Mouse (Mus musculus): ENCODE measurements around the gene Os9.
"Not testable (repeated sequence)": the region's sequence is repeated elsewhere in the genome, so short reads cannot be mapped to it uniquely, and the experiment has no call there.

Os9 gene

GRCm38 (mm10) chr10:127081996-127082620 lies 38.8 kb downstream of the Os9 start:
- no peak for DNase-seq (ENCODE audit: low spot score in 2 of 2)

- DNase-seq (ENCODE audit: low spot score in 2 of 2) = no peak
These were observed 39.8 kb downstream of the Os9 start for GRCm38 (mm10) chr10:127080901-127081780.

- no peak for DNase-seq (ENCODE audit: low spot score in 2 of 2)
These were observed 41.1 kb downstream of the Os9 start for GRCm38 (mm10) chr10:127079665-127080391.

- DNase-seq (ENCODE audit: low spot score in 2 of 2) = no peak
These were observed 42.0 kb downstream of the Os9 start for GRCm38 (mm10) chr10:127078677-127079575.

DNA sequence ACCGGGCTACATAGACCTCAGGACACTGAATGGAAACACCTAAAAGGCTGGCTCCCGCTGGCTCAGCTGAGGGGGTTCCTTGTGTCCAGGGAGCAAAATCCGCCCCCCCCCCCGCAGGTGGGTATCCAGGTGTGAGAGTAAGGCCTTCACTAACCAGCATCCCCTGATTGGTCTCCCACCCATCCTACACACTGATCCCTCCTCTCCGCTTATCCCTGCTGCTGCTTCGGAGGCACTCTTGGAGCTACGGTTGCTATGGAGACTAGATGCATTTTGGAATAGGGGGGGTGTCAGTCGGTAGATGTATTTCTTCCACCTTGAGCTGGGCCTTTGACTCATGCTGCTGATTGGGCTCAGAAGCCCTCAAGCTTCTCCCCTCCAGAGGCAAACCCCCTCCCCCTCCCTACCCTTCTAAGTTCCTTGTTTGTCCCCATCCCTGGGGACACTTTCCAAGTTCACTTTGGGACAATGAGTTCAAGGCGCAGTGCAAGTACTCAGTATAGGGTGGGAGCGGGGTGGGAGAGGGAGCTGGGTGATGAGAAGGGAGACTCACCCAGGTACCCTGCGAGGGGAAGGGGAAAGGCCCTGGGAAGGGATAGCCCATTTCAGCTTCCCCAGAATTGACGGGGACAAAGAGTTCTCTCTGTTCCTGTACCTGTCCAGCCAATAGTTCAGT lies 42.8 kb downstream of the Os9 start:
- no peak for DNase-seq (ENCODE audit: low spot score in 2 of 2)

- DNase-seq (ENCODE audit: low spot score in 2 of 2) = no peak
These were observed 43.4 kb downstream of the Os9 start for GRCm38 (mm10) chr10:127077515-127077914.

- no peak for DNase-seq (ENCODE audit: low spot score in 2 of 2)
These were observed 44.8 kb downstream of the Os9 start for GRCm38 (mm10) chr10:127076082-127076481.

DNA sequence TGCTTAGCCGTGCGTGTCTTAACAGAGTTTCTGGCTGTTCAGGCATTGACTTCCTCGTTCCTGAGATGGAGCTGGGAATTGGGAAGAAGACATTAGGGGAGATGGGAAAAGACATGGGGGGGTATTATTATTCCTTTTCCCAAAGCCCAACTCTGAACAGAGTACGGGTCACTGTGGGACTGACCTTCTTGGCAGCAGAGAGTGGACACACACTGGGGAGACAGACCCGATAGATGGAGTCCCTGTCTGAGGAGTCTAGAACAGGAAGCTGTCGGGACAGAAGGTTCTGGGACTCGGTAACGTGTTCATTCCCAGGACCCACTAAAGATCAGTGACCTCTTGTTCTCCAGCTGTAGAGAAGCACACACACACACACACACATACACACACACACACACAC lies 45.3 kb downstream of the Os9 start:
- DNase-seq (ENCODE audit: low spot score in 2 of 2) = no peak

DNA sequence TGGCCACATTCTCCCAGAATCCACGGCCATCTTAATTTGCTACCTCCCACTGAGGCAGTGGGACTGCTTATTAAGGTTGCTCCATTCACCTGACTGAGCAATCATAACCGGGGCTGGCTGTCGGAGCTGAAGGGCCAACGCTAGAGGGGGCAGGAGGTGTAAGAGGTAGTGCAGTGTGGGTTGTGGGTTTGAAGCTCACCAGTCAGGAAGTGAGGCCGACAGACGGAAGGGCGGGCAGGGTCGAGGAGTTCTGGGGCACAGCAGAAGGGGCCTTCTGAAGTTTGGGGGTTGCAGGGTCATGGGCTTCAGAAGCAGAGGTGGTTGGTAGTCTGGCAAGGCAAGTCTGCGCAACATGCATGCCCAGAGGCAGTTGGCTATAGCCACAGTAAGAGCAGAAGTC lies 45.9 kb downstream of the Os9 start, which contains the start of gene Agap2:
Gene Agap2, plus strand, starts transcription at position 205 of the 400 bp plus-strand sequence.
- DNase-seq (ENCODE audit: low spot score in 2 of 2) = no peak

DNA sequence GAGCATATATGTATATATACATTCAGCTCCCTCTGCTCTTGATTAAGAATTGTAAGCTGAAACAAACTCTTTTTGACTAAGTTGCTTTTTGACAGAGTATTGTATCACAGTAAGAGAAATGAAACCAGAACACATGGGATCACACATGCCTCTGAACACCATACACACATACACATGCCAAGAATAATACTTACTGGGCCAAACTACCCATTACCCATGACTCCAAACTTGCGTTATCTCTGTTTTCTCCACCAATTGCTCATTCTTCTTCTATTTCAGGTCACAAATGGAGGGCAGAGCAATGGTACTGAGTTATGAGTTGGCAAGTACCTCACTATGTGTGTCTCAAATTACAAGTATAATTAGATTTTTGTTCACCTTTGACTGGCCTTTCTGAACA lies 47.0 kb downstream of the Os9 start:
- no peak for DNase-seq (ENCODE audit: low spot score in 2 of 2)

- DNase-seq (ENCODE audit: low spot score in 2 of 2) = not testable (repeated sequence)
These were observed 48.0 kb downstream of the Os9 start for GRCm38 (mm10) chr10:127072969-127073368.

DNA sequence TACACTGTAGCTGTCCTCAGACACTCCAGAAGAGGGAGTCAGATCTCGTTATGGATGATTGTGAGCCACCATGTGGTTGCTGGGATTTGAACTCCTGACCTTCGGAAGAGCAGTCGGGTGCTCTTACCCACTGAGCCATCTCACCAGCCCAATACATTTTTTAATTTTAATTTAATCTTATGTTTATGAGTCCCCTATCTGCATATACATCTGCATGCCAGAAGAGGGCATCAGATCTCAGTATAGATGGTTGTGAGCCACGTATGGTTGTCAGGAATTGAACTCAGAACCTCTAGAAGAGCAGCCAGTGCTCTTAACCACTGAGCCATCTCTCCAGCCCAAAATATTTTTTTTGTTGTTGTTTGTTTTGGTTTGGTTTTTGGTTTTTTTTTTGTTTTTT lies 48.7 kb downstream of the Os9 start:
- not testable (repeated sequence) for DNase-seq (ENCODE audit: low spot score in 2 of 2)

GRCm38 (mm10) chr10:127071203-127071602 lies 49.7 kb downstream of the Os9 start:
- no peak for DNase-seq (ENCODE audit: low spot score in 2 of 2)

- DNase-seq (ENCODE audit: low spot score in 2 of 2) = peak; percentile 83 to 85
These were observed 50.5 kb downstream of the Os9 start, which contains the start of gene Tspan31 for GRCm38 (mm10) chr10:127070190-127071121. TSS of gene Tspan31 (minus strand) at chr10:127070264.

- DNase-seq (ENCODE audit: low spot score in 2 of 2) = no peak
These were observed 51.4 kb downstream of the Os9 start for GRCm38 (mm10) chr10:127069281-127070189.

DNA sequence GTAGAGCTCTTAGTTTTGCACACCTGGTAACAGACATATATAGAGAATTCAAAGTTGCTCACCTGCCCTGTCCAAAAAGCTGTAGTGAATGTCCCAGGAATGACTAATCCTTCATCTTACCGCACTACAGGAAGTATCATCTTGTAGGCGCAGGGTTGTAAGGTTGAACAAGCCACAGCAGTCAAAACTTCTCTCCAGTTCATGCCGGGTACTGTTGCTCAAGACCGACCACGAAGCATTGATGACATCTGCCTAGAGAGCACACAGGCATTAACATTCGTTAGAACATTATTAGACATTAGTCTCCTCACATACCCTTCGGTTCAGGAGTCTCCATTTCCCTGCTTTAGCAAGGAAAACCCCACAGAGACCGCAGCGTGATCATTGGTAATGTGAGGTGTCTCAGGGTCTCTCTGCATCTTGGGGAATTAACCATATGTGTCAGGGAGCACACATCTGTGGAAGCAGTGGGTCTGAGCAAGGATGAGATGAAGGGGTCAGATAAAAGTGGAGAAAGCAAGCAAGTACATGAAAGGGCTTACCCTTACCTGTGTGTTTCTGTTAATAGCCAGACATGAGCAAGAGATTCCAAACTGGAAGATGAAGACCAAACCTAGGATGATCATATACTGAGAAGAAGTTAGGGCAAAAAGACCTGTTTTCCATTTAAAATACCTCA lies 52.4 kb downstream of the Os9 start:
- DNase-seq (ENCODE audit: low spot score in 2 of 2) = no peak

DNA sequence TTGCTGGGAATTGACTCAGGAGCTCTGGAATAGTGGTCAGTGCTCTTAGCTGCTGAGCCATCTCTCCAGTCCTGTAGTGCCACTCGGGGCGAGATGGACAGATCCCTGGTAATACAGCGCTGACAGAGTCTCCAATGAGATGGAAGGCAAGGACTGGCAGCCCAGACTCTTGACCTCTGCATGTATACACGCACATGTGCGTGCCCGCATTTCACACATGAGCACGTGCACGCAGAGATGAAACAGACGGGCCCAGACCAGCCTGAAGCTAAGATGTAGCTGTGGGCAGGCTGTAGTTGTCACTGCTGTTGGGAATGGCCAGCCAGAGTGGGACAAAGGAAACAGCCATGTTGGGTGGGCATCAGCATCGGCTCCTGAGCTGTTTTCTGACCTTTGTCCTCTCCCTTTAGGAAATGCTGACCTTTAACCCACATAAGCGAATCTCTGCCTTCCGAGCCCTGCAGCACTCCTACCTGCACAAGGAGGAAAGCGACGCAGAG lies 54.4 kb downstream of the Os9 start:
- DNase-seq (ENCODE audit: low spot score in 2 of 2) = no peak

DNA sequence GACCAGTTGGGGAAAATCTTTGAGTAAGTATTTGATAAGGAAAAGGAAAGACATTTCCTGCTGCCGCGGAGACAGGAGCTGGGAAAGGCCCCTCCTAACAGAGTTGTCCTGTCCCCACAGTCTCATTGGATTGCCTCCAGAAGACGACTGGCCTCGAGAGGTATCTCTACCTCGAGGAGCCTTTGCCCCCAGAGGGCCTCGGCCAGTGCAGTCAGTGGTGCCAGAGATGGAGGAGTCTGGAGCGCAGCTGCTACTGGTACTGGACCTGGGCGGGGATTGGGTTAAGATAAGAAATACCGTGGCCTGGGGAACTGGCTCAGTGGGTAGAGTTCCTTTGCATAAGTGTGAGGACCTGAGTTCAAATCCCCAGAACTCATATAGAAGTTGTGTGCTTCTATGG lies 55.0 kb downstream of the Os9 start:
- no peak for DNase-seq (ENCODE audit: low spot score in 2 of 2)
